Mouse (Mus musculus) kidney, adult 9 months (tissue): ENCODE data around the gene Alkbh1.

Source experiments
- DNase-seq: peaks from one replicate; pipeline ENCODE4 v3.0.0; 2022

The Alkbh1 gene

DNA sequence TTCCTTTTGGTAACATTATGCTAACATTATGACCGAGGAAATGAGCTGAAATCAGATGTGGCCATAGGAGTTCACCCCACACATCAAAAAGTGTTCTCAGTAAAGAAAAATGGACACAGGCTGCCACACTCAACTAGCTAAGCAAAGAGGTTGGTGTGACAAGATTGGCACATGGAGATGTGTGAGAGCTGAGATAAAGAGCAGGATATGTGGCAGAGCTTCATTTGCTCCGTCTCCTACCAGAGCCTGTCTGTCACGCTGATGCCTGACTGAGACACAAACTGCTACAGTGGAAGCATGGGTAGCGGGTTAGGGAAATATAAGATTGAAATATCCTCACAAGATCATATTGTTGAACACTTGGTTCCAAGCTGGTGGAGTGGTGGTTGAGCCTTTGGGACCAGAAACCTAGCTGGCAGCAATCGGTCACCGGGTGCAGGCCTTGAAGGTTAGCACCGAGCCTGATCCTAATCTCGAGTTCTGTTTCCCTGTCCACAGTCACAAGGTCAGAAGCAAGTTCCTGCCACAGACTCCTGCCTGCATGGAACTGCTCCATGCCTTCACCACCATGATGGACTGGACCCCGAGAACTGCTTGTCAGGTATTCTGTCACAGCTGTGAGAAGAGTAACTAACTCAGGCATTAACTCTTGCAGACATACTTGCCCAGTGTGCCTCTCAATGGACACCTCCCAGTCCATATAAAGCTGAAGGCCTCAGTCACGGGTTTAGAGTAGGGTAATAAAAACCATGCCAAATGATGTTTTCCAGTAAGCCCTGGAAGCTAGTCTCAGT, 63.0 kb downstream of the Alkbh1 start:
- peak; percentile 26 for DNase-seq

DNA sequence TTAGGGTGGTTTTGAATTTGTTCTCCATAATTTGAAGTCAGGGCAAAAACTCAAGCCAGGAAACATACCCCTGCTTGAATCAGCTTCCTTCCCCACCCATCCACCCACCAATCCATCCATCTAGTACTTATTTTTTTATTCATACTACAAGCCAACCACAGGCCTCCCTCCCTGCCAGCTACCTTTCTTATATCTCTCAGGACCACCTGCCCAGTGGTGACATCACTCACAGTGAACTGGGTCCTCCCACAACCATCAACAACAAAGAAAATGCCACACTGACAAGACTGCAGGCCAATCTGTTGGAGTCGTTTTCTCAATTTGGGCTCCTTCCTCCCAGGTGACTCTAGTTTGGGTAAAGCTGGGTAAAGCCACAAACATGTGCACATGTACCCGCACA, 64.3 kb downstream of the Alkbh1 start:
- DNase-seq, result no peak
